Mouse (Mus musculus) cerebellum, adult 9-11 months (tissue): ENCODE results near the gene Sufu.

ENCODE experiments used
- DNase-seq: peaks from one replicate; pipeline ENCODE4 v3.0.0; 2022

Gene Sufu

DNA sequence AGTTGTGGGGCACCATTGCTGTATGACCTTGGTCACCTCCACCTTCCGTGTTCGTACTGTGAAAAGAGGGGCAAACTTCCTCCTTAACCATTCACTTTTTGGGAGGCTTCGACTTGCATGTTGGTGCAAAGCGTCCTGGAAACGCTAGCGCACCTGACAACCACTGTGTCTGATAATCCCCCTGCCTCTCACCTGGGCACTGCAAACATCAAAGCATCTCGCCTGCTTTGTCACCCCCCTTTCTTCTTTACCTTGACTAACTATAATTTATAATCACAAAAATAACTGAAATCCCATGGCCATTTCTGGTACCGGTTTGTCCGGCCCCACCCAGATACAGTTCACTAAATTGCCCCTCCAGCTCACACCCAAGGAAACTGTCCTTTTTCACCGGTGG, 2.0 kb upstream of the Sufu start:
- no peak for DNase-seq

DNA sequence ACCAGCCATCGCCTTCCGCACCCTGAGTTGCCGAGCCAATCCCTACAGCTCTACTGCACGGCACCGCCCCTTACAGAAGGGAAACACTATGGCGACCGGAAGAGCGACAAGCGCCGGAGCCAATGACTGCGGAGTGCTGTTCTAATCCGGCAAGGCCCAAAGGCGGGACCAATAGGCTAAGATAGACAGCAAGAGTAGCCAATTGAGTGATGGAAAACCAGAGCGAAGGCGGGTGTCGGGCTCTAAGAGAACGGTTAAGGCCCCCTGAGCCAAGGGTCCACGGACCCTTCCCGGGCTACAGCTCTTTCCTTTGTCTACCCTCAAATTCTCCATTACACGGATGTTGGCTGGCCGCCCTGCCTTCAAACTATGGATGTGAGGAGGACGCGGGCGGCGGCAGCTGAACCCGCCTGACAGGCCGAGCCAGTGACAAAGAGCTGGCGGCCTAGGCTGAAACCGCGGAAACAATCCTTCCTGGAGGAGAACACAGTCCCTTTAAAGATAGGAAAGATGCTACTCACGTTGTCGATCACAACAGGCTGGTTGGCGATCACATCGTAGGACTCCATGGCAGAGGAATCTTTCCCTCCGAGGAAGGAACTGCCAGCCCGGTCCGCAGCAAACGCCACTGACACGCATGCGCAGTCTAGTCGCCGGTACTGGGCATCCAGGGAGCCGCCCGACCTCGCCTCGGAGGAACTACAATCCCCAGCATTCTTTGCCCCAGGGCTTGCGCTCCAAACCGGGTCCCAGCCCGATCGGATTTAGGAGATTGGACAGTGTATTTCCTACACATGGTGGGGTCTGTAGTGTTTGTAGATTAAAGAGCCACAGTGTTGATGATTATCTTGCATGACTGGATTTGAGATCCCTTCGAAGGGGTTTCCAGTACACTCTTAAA, 1.3 kb upstream of the Sufu start, which contains the start of gene Actr1a:
TSS of gene Actr1a (minus strand) at position 640 of the 901 bp plus-strand sequence.
- DNase-seq = peak; percentile 97

DNA sequence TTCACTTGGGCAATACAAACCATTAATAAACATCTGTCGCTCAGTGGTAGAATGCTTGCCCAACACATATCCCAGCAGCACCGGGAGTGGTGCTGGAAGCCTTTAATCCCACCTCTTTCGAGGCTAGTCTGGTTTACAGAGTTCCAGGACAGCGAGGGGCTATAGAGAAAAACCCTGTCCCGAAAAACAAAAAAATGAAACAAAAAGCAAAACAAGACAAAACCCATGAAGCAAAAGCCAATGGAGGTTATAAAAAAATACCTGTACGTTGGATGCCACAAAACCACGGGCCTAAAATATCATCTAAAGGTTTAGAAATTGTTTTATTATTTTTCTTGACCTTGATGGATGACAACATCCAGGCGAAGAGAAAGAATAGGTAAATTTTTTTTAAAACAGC, 587 bp upstream of the Sufu start:
- no peak for DNase-seq

DNA sequence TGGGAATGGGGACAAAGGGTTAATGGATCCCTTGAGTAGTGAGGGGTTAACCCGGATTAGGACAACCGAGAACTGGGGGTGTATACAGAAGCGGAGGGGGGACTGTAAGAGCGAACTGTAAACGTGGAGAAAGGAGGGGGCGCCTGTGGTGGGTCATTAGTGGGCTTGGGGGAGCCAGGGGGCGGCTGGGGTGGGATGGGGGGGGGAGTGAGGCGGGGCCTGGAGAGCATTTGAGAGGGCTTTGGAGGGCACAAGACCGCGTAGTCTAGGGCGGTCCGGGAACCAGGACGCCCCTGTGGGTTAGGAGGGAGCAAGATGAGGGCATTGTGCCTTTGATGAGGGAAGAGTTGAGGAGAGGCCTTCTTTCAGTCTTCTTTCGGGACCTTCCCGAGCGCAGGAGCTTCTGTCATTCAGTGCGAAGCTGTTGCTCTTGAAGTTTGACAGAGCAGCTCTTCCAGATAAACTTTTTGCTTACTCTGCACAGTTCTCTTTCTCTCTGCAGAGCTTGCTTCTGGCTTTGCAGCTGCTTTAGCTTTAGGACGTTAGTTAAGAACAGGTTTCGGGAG, 823 bp downstream of the Sufu start:
- no peak for DNase-seq

DNA sequence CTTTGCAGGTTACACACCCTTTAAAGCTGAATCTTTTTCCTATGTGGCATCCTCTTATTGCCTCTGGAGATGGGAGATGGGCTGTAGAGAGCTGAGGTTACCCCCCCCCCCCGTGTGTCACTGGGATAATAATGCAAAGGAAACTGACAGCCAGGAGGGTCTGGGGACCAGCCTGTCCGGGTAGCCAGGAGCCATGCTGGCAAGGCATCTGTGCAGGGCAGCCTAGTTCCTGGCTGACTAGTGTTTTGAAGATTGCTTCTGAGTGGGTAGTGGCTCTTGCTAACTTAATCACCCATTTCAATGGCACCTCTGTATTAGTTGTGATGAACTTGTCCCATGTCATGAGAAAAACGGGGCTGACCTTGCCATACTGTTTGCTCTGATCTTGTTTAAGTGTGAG, 1.7 kb downstream of the Sufu start:
- no peak for DNase-seq

DNA sequence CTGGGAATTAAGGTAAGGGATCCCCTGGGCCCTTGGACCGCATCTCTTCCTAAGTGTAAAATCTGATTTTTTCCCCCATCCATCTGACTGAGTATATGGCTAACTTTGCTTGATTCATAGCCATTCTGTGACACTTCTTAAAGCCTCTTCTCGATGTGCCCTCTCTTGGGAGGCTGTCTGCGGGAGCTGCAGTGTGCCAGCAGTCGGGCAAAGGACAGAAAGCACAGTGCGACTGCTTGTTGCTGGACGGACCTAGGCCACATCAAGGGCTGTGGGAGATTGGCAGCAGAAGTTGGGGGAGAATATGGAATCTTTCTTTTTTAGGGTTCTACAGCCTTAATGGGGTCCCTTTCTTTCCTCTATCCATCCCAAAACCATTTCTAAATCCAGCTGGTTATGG, 2.7 kb downstream of the Sufu start:
- no peak for DNase-seq

DNA sequence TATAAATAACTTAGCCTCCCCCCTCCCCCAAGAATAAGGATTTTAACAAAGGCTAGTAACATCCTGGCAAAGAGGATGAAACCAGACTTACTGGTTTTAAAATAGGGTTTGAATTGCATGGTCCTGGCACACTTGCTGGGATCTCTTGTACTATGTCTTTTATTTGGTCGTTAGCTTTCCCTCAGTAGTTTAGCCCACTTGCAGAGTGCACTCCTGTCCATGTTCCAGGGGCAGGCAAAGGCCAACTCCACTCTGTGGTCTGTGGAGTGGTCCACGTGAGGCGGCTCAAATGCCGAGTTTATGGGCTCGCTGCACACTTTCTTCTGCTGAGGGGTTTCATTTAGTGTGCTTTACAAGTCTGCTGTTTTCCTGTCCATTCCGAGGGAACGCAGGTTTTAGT, 3.2 kb downstream of the Sufu start:
- DNase-seq = no peak

DNA sequence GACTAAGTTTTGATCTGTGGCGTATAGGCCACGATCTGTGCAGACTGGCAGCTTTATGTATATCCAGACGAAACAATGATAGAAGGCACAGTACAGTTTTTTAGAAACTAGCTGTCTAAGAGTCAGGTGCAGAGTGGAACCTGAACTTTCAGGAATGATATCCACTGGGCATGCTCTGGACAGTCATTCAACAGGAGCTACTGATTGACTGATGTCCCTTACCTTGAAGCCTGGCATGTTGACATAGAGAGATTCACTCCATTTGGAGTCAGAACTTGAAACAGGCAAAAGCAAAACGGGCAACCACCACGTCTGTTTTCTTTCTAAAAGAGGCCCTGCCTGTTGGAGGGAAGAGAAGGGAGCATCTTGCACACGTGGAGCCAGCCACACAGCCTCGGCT, 3.9 kb downstream of the Sufu start:
- no peak for DNase-seq

DNA sequence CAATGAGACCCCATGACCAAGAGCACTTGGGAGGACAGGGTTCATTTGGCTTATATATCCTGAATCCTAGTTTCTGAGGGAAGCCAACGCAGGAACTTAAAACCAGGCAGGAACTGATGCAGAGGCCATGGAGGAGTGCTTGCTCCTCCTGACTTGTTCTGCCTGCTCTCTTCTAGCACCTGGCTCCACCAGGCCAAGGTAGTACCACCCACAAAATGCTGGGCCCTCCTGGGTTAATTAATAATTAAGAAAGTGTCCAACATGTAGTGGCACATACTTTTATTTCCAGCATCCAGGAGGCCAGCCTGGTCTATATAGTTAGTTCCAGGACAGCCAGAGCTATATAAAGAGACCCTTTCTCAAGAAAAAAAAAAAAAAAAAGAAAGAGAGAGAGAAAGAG, 7.3 kb downstream of the Sufu start:
- no peak for DNase-seq

DNA sequence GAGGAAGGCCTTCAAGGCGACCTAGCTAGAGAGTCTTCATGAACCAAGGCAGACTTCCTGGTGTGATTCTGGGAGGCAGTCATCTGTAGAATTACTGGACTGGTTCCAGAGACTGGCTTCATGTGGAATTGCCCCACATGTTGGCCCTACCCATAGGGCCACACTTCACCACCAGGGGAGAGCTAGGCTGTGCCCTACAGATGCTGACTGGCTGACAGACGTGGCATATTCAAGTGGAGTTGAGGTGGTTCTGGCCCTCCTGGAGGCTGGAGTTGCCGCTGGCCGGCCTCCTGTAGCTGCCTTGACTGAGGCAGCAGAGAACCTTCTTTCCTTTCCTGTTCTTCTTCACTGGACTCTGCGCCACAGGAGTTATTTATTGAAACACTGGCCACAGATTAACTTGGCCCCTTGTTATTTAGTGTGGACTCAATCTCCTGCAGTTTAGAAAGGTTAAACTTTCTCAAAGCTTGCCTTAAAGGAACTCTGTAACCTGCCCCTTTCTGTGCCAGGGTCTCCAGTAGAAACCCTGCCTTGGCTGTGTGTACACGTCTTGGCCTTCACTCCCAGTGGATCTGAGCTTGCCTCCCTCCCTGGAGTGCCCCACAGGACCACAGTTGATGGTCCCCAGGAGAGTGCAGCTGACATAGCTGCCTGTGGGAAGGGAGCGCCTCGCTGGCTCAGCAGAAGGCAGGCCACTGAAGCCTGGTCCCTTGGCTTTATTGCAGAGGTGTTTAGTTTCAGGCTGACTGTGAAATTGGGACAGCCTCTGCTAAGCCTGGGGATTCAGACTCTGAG, 10.1 kb downstream of the Sufu start:
- DNase-seq = no peak

DNA sequence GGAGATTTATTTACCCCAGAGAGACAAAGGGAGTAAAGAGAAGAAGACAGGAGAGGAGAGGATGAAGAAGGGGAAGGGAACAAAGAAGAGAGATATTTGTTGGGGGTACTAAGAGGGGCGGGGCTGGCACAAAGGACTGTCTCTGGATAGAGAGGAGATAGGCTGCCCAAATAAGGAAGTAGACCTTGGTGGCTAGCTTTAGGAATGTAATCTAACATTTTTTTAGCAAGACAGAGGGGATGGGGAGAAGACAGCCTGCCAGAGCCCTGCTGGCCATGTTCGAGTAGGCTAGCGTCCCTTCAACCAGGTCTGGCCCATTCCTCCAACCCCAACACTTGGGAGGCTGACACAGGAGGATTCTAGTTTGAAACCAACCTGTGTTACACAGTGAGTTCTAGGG, 12.8 kb downstream of the Sufu start:
- DNase-seq = no peak

DNA sequence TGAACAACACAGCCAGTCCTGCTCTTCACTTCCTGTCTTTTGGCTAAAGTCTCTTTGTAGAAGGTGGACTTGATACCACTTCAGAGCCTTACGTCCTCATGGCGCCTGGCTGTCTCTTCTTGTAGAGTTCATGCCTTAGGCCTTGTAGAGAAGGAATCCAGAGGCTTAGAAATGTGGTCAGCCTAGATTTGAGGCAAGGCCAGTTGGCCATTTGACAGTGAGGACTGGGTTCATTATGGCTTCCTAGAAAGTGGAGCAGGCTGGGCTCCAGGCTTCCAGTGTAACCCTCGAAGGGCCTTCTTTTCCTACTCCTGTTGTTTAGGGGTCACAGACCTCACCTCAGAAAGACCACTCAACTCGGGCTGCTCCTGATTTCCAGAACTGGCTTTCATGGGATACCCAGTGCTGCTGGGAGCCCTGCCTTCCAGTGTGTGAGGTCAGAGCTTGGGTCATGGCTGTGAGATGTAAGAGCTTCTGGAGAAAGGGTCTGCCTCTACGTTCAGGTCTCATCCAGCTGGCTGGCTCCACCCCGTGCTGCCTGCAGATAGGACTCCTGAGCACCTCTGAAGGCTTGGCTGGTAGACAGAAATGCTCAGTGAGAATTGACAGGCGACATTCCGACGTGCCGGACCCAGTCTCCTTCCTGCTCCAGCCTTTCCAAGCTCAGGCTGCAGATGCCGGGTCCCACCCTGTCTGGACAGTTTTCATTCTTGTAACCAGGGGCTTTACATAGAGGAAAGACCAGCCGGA, 15.5 kb downstream of the Sufu start:
- no peak for DNase-seq

DNA sequence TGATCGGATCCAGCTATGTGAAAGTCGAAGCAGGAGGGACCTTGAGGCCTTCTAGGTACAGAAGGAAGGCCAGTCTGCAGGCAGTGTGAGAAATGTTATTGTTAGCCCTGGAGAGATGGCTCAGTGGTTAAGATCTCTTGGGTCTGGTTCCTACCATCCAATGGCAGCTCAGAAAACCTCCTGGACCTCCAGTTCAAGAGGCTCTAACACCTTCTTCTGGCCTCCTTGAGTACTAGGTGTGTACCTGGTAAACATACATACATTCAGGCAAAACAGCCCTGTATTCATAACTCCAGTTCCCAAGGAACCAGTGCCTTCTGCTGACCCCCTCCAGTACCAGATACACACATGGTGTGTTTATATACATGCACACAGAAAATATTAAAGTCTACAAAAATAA, 17.3 kb downstream of the Sufu start:
- DNase-seq = no peak

DNA sequence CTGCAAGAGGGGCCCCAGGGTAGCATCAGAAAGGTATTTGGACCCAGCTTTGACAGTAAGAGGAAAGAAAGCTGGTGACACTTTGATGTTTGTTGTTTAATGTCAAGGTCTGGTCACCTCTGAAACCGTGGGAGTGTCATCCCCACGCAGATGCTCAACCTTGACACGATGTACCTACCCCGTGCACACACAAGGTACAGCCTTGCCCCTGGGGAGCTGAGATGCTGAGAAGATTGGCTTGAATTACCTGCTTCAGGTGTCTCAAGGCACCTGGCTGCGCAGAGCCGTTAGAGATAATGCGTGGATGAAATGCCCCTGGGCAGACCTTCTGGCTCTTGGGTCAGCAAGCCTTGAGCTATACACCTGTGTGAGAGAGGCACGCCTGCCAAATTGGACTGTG, 17.8 kb downstream of the Sufu start:
- no peak for DNase-seq

DNA sequence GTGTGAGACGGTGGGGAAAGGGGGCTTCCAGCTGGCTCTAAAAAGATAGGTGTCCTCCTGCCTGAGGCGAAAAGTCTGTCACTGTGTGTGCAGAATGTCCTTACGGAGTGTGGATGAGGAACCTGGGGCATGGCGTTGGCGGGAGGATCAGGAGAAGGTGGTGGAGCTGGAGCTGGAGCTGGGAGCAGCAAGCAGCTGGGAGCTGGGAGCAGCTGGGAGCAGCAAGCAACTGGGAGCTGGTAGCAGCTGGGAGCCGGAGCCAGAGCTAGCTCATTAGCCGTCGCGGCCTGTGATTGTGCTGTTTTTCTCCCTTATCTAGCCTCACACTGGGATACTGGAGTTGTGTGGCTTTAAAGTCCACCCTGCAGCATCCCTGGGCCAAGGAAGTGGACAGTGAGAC, 19.6 kb downstream of the Sufu start:
- DNase-seq = no peak

DNA sequence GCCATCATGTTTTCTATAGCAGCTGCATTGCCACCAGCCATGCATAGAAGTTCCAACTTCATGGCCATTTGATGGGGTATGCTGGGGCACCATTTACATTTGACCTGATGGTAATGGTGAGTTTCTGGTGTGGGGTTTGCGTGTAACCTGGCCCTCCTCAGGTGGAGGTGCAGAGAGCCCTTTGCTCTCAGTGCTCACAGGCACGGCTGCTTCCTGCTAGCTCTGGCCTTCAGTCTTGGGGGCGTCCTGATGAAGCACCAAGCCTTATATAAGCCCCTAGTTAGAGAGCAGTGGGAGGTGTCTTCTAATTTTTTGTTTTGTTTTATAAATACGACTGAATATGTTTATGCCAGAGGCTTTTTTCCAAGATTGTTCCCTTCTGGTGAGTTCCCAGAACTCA, 21.4 kb downstream of the Sufu start:
- no peak for DNase-seq

DNA sequence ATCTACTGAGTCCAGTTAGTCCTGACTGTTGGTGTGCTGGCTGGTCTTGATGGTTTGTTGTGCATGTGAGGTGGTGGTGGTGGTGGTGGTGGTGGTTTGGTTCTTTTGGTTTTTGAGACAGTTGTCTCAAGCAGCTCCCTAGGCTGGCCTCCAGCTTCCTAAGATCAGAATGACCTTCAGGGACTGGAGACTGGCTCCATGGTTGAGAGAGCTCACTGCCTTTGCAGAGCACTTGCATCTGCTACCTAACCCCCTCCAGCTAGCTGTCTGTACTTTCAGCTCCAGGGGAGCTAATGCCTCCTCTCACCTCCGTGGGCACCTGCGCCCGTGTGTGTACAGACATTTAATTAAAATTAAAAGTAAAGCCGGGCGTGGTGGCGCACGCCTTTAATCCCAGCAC, 23.7 kb downstream of the Sufu start:
- no peak for DNase-seq

DNA sequence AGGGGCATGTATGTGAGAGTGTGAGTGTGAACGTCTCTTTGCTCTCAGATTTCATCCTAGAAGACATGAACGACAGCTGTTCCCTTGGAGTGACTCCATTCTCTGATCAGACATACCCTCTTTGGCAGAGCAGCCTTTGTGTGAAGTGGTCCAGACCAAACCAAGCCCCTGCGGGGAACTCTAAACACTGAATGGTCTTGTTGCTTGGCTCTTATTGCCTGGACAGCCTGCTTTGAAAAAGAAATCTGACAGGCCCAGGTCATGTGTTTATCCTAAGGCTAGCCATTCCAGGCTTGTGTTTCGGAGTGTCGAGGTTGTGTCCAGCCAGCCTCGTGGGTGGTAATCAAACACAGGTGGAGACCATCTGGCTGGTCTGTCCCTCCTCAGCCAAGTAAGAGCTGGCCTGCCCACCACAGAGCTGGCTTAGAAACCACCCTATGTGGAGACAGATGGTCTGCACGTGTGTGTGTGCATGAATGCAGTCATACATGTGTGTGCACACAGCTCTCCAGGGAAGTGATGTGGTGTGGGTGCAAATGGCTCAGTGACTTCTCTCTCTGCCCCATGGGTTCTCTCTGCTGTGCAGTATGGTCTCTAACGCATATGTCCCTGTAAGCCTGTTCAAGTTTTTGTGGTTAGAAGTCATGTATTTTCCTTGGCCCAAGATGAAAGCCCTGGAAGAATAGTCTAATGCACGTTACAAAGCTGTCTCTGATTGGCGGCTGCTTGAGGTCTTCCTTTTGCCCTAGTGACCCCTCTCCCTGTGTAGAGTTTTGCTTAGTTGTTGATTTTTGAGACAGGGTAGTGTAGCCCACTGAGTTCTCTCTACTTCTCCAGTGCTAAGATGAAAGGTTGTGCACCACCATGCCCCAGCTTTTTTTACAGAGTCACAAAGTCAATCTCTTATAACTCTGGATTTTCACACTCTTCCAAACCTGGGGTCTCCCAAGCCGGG, 26.0 kb downstream of the Sufu start:
- peak; percentile 94 for DNase-seq

DNA sequence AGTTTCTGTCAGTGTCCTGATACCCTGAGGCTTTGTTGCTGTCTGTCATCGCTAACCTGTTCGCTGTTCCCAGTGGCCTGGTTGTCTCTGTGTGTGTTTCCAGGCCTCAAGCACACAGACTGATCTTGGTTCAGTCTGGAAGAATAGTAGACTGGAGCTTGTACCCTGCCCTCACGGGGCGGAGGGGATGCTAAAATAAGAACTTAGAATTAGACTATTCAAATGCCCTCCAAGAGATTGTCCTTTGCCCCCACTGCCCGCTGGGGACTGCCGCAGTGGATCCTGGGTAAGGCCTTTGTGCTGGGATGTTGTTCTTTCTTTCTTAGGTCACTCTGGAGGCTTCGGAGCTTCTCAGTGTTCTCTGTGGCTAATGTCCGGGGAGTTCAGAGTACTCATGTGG, 28.6 kb downstream of the Sufu start:
- no peak for DNase-seq

DNA sequence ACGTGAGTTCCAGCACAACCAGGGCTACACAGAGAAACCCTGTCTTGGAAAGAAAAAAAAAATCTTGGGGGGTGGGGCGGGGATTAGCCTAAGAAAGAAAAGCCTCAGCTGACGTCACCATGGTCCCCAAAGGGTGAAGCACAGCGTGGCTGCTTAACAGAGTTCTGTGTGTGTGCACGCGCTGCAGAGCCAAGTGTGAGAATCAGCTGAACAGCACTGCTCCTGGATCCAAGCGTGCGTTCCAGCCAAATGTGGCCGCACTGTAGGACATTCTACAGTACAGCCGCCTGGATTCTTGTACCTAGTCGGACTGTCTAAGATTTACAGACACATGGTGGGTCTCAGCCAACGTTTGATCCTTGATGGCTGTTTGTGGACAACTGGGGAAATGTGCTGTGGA, 29.8 kb downstream of the Sufu start:
- DNase-seq = no peak

DNA sequence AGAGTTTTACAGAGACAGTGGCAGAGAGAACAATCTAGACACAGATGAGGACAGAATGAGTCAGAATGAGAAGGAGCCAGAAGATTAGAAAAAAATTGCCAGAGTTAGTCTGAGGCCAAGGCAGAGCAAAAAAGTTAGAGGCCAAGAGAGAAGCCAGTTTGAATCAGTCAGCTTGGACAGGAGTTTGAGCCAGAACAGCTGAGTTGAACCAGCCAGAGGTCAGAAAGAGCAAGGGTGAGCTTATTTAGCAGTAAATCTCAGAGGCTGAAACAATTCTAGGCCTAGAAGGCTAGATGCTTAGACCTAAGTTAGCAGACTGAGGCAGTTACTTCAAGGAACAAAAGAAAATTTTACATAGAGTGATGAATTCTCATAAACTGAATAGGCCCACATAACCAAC, 32.6 kb downstream of the Sufu start:
- DNase-seq = no peak

DNA sequence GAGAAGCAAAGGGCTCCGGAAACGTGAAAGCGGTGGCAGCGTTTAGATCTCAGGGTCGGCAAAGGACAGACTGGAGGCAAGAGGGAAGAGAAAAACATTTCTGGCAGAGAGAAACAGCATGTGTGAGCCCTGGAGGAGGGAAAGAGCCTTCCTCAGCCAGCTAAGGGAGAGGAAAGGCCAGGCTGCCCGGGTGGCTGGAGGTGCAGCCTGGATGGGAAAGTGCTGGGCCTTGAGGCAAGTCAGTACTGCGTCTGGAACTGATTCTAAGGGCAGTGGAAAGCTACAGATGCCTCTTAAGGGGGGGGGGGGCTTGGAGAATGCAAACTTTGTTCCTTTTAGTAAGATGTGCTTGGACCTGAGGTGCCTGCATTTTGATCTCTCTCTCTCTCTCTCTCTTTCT, 37.0 kb downstream of the Sufu start:
- DNase-seq = no peak
